Comparison of ENCODE assay signal across 18 mouse cellular contexts in the genomic region with DNA sequence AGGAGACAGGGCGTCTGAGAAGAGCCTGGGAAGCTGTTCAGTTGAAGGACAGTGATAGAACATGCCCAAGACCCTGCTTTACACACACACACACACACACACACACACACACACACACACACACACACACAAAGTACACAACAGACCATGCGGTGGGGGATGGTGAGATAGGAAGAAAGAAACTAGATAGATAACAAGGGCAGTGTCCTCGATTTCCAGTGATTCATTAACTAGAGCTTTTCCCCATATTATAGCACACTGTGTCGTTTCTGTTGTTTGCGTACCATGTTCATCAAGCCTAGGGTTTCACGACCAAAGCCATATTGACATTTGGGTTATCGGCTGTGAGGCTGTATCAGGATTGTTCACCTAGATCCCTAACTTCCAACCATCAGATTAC. TPM values are rescaled to one million over a fixed set of nuclear protein-coding genes. Genes with fewer than 3 reads are reported as not detected.
DNase-seq lines count a peak whose midpoint lies in the region; ATAC-seq and TF ChIP-seq lines count a peak whose summit lies in the region.
"Had no signal": no experiment of that assay in that cellular context is flagged by ENCODE, and none has a peak within 500 bp of the region (broad histone marks: within the 10 kb centered on the region; RNA-seq: fewer than 3 reads in every experiment).

No protein-coding gene starts in this region.

- no peaks in the 10 kb centered on the region for H3K36me3 ChIP-seq in intestine, embryonic 15.5 days
- H3K36me3 ChIP-seq in liver, adult 2 months (ENCODE audit: control insufficient read depth, insufficient read depth, low read length) = peaks cover 31% of the 10 kb centered on the region
- H3K36me3 ChIP-seq in liver, embryonic 15.5 days (replicated peaks) = peaks cover 23% of the 10 kb centered on the region
- no peaks in the 10 kb centered on the region for H3K36me3 ChIP-seq in hindbrain, postnatal 0 days (ENCODE audit: insufficient read depth, low read length)
- H3K36me3 ChIP-seq: forebrain, embryonic 12.5 days had no signal

- no peak for TF ChIP-seq CTCF in liver, adult 2 months (IDR thresholded peaks at IDR 0.05; ENCODE audit: low read depth, low read length)
- no peak for TF ChIP-seq CTCF in hindbrain, postnatal 0 days (IDR thresholded peaks at IDR 0.05; ENCODE audit: low read depth)

- H3K9me3 ChIP-seq in intestine, embryonic 15.5 days = no peaks in the 10 kb centered on the region
- no peaks in the 10 kb centered on the region for H3K9me3 ChIP-seq in liver, embryonic 15.5 days (replicated peaks)
- no peaks in the 10 kb centered on the region for H3K9me3 ChIP-seq in hindbrain, postnatal 0 days (ENCODE audit: low read length)
- H3K9me3 ChIP-seq: embryonic facial prominence, embryonic 13.5 days; forebrain, embryonic 12.5 days; heart, embryonic 10.5 days had no signal

- no peak overlapping the region for H3K4me2 ChIP-seq in intestine, embryonic 15.5 days (replicated peaks)
- no peak overlapping the region for H3K4me2 ChIP-seq in liver, embryonic 15.5 days
- no peak overlapping the region for H3K4me2 ChIP-seq in hindbrain, postnatal 0 days (ENCODE audit: low read depth, low read length)
- H3K4me2 ChIP-seq: embryonic facial prominence, embryonic 13.5 days; forebrain, embryonic 12.5 days had no signal

- no peak overlapping the region for H3K9ac ChIP-seq in intestine, embryonic 15.5 days
- H3K9ac ChIP-seq in liver, adult 2 months (ENCODE audit: low read depth, low read length) = peak overlapping the region; percentile 55
- H3K9ac ChIP-seq in liver, embryonic 15.5 days = no peak overlapping the region
- no peak overlapping the region for H3K9ac ChIP-seq in hindbrain, postnatal 0 days (replicated peaks; ENCODE audit: low read length)
- H3K9ac ChIP-seq: embryonic facial prominence, embryonic 13.5 days; forebrain, embryonic 12.5 days had no signal

- DNase-seq in liver, adult 2 months (ENCODE audit: extremely low read depth, low read depth, low spot score) = peak; percentile 94
- DNase-seq in yolk sac, embryonic 10.5 days (ENCODE audit: low spot score) = peak; percentile 64
- DNase-seq in spleen, postnatal 14 days (ENCODE audit: low spot score in 2 of 2) = no peak
- no peak for DNase-seq in urinary bladder, adult 18-20 months (ENCODE audit: low spot score in 2 of 2)
- DNase-seq in hindbrain, postnatal 0 days (ENCODE audit: low spot score) = no peak
- DNase-seq: adrenal gland, postnatal 10 days; cerebellum, adult 11 months; cerebellum, adult 9-10 months; cerebellum, postnatal 25 days; gastrocnemius, postnatal 10 days; heart, adult 18-20 months; heart, postnatal 10 days had no signal

- H3K27me3 ChIP-seq in intestine, embryonic 15.5 days (replicated peaks) = no peaks in the 10 kb centered on the region
- no peaks in the 10 kb centered on the region for H3K27me3 ChIP-seq in liver, adult 2 months (ENCODE audit: control insufficient read depth, insufficient read depth, low read length)
- no peaks in the 10 kb centered on the region for H3K27me3 ChIP-seq in liver, embryonic 15.5 days
- H3K27me3 ChIP-seq in hindbrain, postnatal 0 days (ENCODE audit: insufficient read depth, low read length) = no peaks in the 10 kb centered on the region
- H3K27me3 ChIP-seq: embryonic facial prominence, embryonic 13.5 days; forebrain, embryonic 12.5 days had no signal

- H3K4me3 ChIP-seq in intestine, embryonic 15.5 days (replicated peaks) = no peak overlapping the region
- peak overlapping the region; percentile 29; the same call in 1 of the 2 replicates for H3K4me3 ChIP-seq in liver, adult 2 months (ENCODE audit: insufficient read depth, low read depth, low read length)
- no peak overlapping the region for H3K4me3 ChIP-seq in liver, embryonic 15.5 days (replicated peaks)
- no peak overlapping the region for H3K4me3 ChIP-seq in hindbrain, postnatal 0 days (ENCODE audit: low read length)
- H3K4me3 ChIP-seq: embryonic facial prominence, embryonic 13.5 days; forebrain, embryonic 12.5 days; heart, embryonic 10.5 days had no signal

- H3K4me1 ChIP-seq in intestine, embryonic 15.5 days (replicated peaks) = no peaks in the 10 kb centered on the region
- H3K4me1 ChIP-seq in liver, adult 2 months (ENCODE audit: control insufficient read depth, insufficient read depth, low read length) = peaks cover 23% of the 10 kb centered on the region
- H3K4me1 ChIP-seq in liver, embryonic 15.5 days (replicated peaks) = peaks cover 30% of the 10 kb centered on the region
- H3K4me1 ChIP-seq in hindbrain, postnatal 0 days (ENCODE audit: insufficient read depth, low read length) = 0 out of 2 replicates have a peak, but pooled peaks cover 4% of the 10 kb centered on the region
- H3K4me1 ChIP-seq: forebrain, embryonic 12.5 days had no signal

- 63% methylated on average over 7 of the region's 7 CpGs for WGBS in intestine, embryonic 15.5 days
- WGBS in liver, adult 2 months = 26% methylated on average over 7 of the region's 7 CpGs
- 63% methylated on average over 7 of the region's 7 CpGs for WGBS in liver, embryonic 15.5 days (ENCODE audit: insufficient replicate concordance)
- 87% methylated on average over 7 of the region's 7 CpGs for WGBS in hindbrain, postnatal 0 days

- TF ChIP-seq POLR2A in liver, adult 2 months (IDR thresholded peaks at IDR 0.05; ENCODE audit: extremely low read depth, insufficient read depth, low read length) = no peak

- H3K79me2 ChIP-seq in liver, adult 2 months (ENCODE audit: control insufficient read depth, insufficient read depth, low read length) = no peaks in the 10 kb centered on the region

- peak; percentile 74 for ATAC-seq in intestine, embryonic 15.5 days
- peak; percentile 20 for ATAC-seq in liver, embryonic 15.5 days (ENCODE audit: insufficient read depth)
- no peak for ATAC-seq in hindbrain, postnatal 0 days
- ATAC-seq: forebrain, embryonic 16.5 days had no signal

- H3K27ac ChIP-seq in intestine, embryonic 15.5 days = no peak overlapping the region
- H3K27ac ChIP-seq in liver, adult 2 months (replicated peaks; ENCODE audit: insufficient read depth, low read depth, low read length) = peak overlapping the region; percentile 87
- H3K27ac ChIP-seq in liver, embryonic 15.5 days (replicated peaks) = 0 out of 2 replicates have a peak overlapping the region, but pooled peaks have one; percentile 45
- H3K27ac ChIP-seq in hindbrain, postnatal 0 days = no peak overlapping the region
- H3K27ac ChIP-seq: embryonic facial prominence, embryonic 13.5 days; forebrain, embryonic 12.5 days; heart, embryonic 10.5 days had no signal

RNA-seq across cellular contexts. Expression of gene Nr2c1, which starts 28.8 kb away (rescaled TPM):
- polyA plus RNA-seq in intestine, embryonic 15.5 days (2015; fragmentation: Nextera tagmentation; extraction: Ambion mirVana) = 8.3 and 9.0 TPM in 2 replicates
- 6.4 and 8.3 TPM in 2 replicates for total RNA-seq in liver, adult 2 months (2014; rRNA removed)
- 3.4 and 3.7 TPM in 2 replicates for polyA plus RNA-seq in liver, adult 2 months (2012; rRNA removed)
- 2.6 and 2.8 TPM in 2 replicates for polyA plus RNA-seq in liver, embryonic 15.5 days (2015; fragmentation: Nextera tagmentation; extraction: Ambion mirVana)
- 5.2 and 8.5 TPM in 2 replicates for total RNA-seq in hindbrain, postnatal 0 days (2014; rRNA removed)
- polyA plus RNA-seq in hindbrain, postnatal 0 days (2015; fragmentation: Nextera tagmentation; extraction: Ambion mirVana) = 3.5 and 3.8 TPM in 2 replicates

Comparison
In these comparisons a context has a peak if more than half of its experiments do, and no peak if none do; other contexts are left out.
1. H3K27ac ChIP-seq: peak in liver, adult 2 months (single experiment) and liver, embryonic 15.5 days (single experiment); none in intestine, embryonic 15.5 days (single experiment) and hindbrain, postnatal 0 days (single experiment).
2. DNase-seq: peak in liver, adult 2 months (single experiment) and yolk sac, embryonic 10.5 days (single experiment); none in spleen, postnatal 14 days (0 of 2), urinary bladder, adult 18-20 months (0 of 2) and hindbrain, postnatal 0 days (single experiment).